Mouse (Mus musculus): ENCODE results near the gene Slc4a1ap. TPM values are rescaled to one million over a fixed set of nuclear protein-coding genes. Genes with fewer than 3 reads are reported as not detected.

The Slc4a1ap gene
- polyA plus RNA-seq (2012; rRNA removed) = 14.4 and 16.0 TPM in 2 replicates

GRCm38 (mm10) chr5:31526354-31527116, at the start of gene Slc4a1ap:
Slc4a1ap (plus strand) TSS chr5:31526995.

GRCm38 (mm10) chr5:31485440-31485839, 41.4 kb upstream of the Slc4a1ap start, which contains the start of gene 4930548H24Rik:
4930548H24Rik (plus strand) TSS chr5:31485740.

DNA sequence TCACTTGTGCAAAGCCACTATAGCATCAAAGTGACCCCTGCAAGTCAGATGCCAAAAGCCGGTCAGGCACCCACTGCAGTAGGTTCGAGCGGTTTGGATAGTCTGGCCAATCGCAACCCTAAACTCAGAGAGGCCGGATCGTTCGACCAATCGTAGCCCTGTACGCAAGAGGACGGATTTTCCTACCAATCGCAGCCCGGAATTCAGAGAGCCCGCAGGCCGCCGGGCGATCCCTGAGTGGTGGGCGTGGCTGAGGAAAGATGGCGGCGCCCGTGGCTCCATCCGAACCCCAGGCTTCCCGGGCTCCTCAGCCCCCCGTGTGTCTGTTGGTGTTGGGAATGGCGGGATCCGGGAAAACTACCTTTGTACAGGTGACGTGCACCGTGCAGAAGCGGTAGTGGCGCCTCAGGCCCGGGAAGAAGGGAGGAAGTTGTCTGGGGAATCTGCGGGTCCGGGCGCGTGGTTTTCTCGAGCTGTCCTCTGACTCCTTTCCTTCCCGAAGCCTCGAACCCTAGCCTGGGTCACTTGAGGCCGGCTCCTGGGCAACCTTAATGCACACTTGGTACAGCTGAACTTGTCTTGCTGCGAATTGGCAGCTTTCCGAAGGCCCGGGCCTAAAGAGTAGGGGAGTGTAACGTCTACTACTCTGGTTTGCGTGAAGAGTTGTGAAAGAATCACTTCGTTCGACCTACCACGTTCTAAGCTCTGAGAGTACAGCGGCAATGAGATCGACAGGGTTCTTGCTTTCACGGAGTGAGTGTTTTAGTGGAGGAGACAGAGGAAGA, 32.1 kb upstream of the Slc4a1ap start, which contains the start of gene Gpn1:
Gene Gpn1 (plus strand): TSS at position 229 of the 785 bp plus-strand sequence.

DNA sequence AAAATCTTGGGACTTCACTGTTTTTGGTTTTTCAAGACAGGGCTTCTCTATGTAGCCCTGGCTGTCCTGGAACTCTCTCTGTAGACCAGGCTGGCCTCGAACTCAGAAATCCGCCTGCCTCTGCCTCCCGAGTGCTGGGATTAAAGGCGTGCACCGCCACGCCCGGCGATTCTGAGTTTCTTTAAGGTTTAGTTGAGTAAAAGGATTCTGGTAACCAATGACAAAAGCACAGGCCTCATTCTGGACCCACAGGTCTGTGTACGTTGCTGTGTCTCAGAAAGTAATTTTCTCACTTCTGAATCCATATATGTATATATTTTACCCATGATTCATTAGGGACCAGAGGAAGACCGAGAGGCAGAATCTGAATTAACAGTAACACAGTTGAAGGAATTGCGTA, 912 bp downstream of the Slc4a1ap start, which contains the start of gene Supt7l:
Gene Supt7l (minus strand): TSS at position 101 of the 400 bp plus-strand sequence.

GRCm38 (mm10) chr5:31596481-31597429, 70.0 kb downstream of the Slc4a1ap start, which contains the start of gene Mrpl33:
Mrpl33 (plus strand) TSS chr5:31596935.

Other genes starting within 250 kb of the Slc4a1ap start
- gene Ift172, start 235.9 kb upstream of the Slc4a1ap start, polyA plus RNA-seq (2012; rRNA removed) = 60.1 and 67.6 TPM in 2 replicates
- 71.9 and 95.0 TPM in 2 replicates for gene Fndc4, start 230.9 kb upstream of the Slc4a1ap start, polyA plus RNA-seq (2012; rRNA removed)
- 2.5 and 4.1 TPM in 2 replicates for gene Gckr, start 229.6 kb upstream of the Slc4a1ap start, polyA plus RNA-seq (2012; rRNA removed)
- gene Zfp512, start 74.6 kb upstream of the Slc4a1ap start, polyA plus RNA-seq (2012; rRNA removed) = 12.9 and 14.2 TPM in 2 replicates
- gene 4930548H24Rik, start 41.3 kb upstream of the Slc4a1ap start, polyA plus RNA-seq (2012; rRNA removed) = not detected in 2 replicates
- 9.8 and 12.1 TPM in 2 replicates for gene Gpn1, start 32.3 kb upstream of the Slc4a1ap start, polyA plus RNA-seq (2012; rRNA removed)
- 11.6 and 15.2 TPM in 2 replicates for gene Supt7l, start 812 bp downstream of the Slc4a1ap start, polyA plus RNA-seq (2012; rRNA removed)
- 23.4 and 27.6 TPM in 2 replicates for gene Mrpl33, start 69.9 kb downstream of the Slc4a1ap start, polyA plus RNA-seq (2012; rRNA removed)
- gene Rbks, start 170.6 kb downstream of the Slc4a1ap start, polyA plus RNA-seq (2012; rRNA removed) = 2.3 and 2.5 TPM in 2 replicates
- 27.1 and 30.1 TPM in 2 replicates for gene Babam2, start 170.7 kb downstream of the Slc4a1ap start, polyA plus RNA-seq (2012; rRNA removed)